Mouse (Mus musculus): ENCODE results near the gene Xntrpc. TPM values are rescaled to one million over a fixed set of nuclear protein-coding genes. Genes with fewer than 3 reads are reported as not detected.

The Xntrpc gene
- total and polyA plus RNA-seq, 2 experiments from 2014 or later, result 0.40 to 0.47 TPM

DNA sequence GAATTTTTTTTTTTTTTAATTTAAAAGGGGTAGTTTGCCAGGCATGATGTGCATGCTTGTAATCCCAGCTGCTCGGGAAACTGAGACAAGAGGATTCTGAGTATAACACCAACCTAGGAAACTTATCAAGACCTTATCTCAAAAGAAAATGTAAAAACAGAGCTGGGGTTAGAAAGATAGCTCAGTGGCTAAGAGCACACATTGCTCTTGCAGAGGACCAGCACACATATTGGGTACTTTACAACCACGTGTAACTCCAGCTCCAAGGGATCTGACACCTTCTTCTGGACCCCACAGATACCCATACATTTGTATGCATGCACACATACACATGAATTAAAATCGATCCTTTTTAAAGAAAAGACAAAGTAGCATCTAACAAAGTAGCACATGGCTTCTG, 4.2 kb upstream of the Xntrpc start:
- WGBS, result 90% methylated on average over 3 of the region's 3 CpGs
- Histone ChIP-seq H3K4me3 (ENCODE audit: low read length) (no peak overlapping the region), H3K27ac (no peak overlapping the region), H3K4me2 (ENCODE audit: low read depth, low read length) (no peak overlapping the region), H3K27me3 (ENCODE audit: insufficient read depth, low read length) (no peaks in the 10 kb centered on the region), H3K4me1 (ENCODE audit: insufficient read depth, low read length) (peaks cover 14% of the 10 kb centered on the region), H3K36me3 (ENCODE audit: insufficient read depth, low read length) (no peaks in the 10 kb centered on the region), H3K9ac (replicated peaks; ENCODE audit: low read length) (no peak overlapping the region), H3K9me3 (ENCODE audit: low read length) (no peaks in the 10 kb centered on the region)
- ATAC-seq (no peak), DNase-seq (ENCODE audit: low spot score) (no peak)
- TF ChIP-seq CTCF (IDR thresholded peaks at IDR 0.05; ENCODE audit: low read depth), result no peak

GRCm38 (mm10) chr7:102062203-102062602, 3.3 kb upstream of the Xntrpc start:
- Histone ChIP-seq H3K9me3 (ENCODE audit: low read length) (no peaks in the 10 kb centered on the region), H3K9ac (replicated peaks; ENCODE audit: low read length) (no peak overlapping the region), H3K4me3 (ENCODE audit: low read length) (no peak overlapping the region), H3K4me2 (ENCODE audit: low read depth, low read length) (no peak overlapping the region), H3K27me3 (ENCODE audit: insufficient read depth, low read length) (no peaks in the 10 kb centered on the region), H3K36me3 (ENCODE audit: insufficient read depth, low read length) (no peaks in the 10 kb centered on the region), H3K27ac (no peak overlapping the region), H3K4me1 (ENCODE audit: insufficient read depth, low read length) (peaks cover 15% of the 10 kb centered on the region)
- TF ChIP-seq CTCF (IDR thresholded peaks at IDR 0.05; ENCODE audit: low read depth), result no peak
- 90% methylated on average over 1 of the region's 1 CpGs for WGBS
- ATAC-seq (no peak), DNase-seq (ENCODE audit: low spot score) (no peak)

DNA sequence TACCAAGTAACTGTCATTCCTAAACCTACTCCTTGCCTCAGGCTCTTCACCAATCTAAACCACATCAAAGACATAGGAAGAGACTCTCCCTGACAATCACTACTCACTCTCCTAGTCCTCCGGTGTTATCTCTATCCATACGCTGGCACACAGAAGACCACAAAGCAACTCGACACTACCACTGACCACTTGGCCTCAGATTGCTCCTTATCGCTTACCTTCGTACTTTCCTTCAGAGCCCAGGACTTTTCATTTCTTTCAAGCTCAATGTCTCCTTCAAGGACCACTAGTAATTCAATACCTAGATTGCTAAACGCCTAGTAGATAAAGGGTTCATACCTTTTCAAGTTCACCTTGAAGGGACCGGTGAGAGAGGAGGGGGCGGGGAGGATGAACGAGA, 1.6 kb upstream of the Xntrpc start:
- H3K9ac ChIP-seq (replicated peaks; ENCODE audit: low read length), result no peak overlapping the region; the same call in 1 of the 2 replicates

GRCm38 (mm10) chr7:102064655-102065045, 863 bp upstream of the Xntrpc start:
- no peaks in the 10 kb centered on the region for H3K36me3 ChIP-seq (ENCODE audit: insufficient read depth, low read length)
- H3K4me1 ChIP-seq (ENCODE audit: insufficient read depth, low read length), result peaks cover 15% of the 10 kb centered on the region
- H3K9ac ChIP-seq (replicated peaks; ENCODE audit: low read length), result peak overlapping the region; percentile 64
- H3K4me3 ChIP-seq (ENCODE audit: low read length), result peak overlapping the region; percentile 65
- no peak for TF ChIP-seq CTCF (IDR thresholded peaks at IDR 0.05; ENCODE audit: low read depth)
- ATAC-seq (peak; percentile 45), DNase-seq (ENCODE audit: low spot score) (peak; percentile 13)
- peak overlapping the region; percentile 61 for H3K4me2 ChIP-seq (ENCODE audit: low read depth, low read length)
- peak overlapping the region; percentile 83 for H3K27ac ChIP-seq
- 1% methylated on average over 9 of the region's 9 CpGs for WGBS
- no peaks in the 10 kb centered on the region for H3K27me3 ChIP-seq (ENCODE audit: insufficient read depth, low read length)
- no peaks in the 10 kb centered on the region for H3K9me3 ChIP-seq (ENCODE audit: low read length)

More for the DNA sequence above, 1.6 kb upstream of the Xntrpc start:
- peak overlapping the region; percentile 65 for H3K4me3 ChIP-seq (ENCODE audit: low read length)
- 90% methylated on average over 9 of the region's 9 CpGs for WGBS
- no peak for TF ChIP-seq CTCF (IDR thresholded peaks at IDR 0.05; ENCODE audit: low read depth)
- ATAC-seq (no peak), DNase-seq (ENCODE audit: low spot score) (no peak)
- no peaks in the 10 kb centered on the region for H3K27me3 ChIP-seq (ENCODE audit: insufficient read depth, low read length)
- no peaks in the 10 kb centered on the region for H3K9me3 ChIP-seq (ENCODE audit: low read length)
- peak overlapping the region; percentile 61 for H3K4me2 ChIP-seq (ENCODE audit: low read depth, low read length)
- peaks cover 15% of the 10 kb centered on the region for H3K4me1 ChIP-seq (ENCODE audit: insufficient read depth, low read length)
- no peak overlapping the region for H3K27ac ChIP-seq
- no peaks in the 10 kb centered on the region for H3K36me3 ChIP-seq (ENCODE audit: insufficient read depth, low read length)

GRCm38 (mm10) chr7:102066363-102066762, 850 bp downstream of the Xntrpc start:
- Histone ChIP-seq H3K4me3 (ENCODE audit: low read length) (peak overlapping the region; percentile 65), H3K9me3 (ENCODE audit: low read length) (no peaks in the 10 kb centered on the region), H3K36me3 (ENCODE audit: insufficient read depth, low read length) (0 out of 2 replicates have a peak, but pooled peaks cover 2% of the 10 kb centered on the region), H3K4me2 (ENCODE audit: low read depth, low read length) (peak overlapping the region; percentile 61), H3K4me1 (ENCODE audit: insufficient read depth, low read length) (peaks cover 15% of the 10 kb centered on the region), H3K27me3 (ENCODE audit: insufficient read depth, low read length) (no peaks in the 10 kb centered on the region), H3K9ac (replicated peaks; ENCODE audit: low read length) (peak overlapping the region; percentile 64; the same call in 1 of the 2 replicates), H3K27ac (no peak overlapping the region)
- 73% methylated on average over 6 of the region's 6 CpGs for WGBS
- DNase-seq (ENCODE audit: low spot score) (no peak), ATAC-seq (no peak)
- no peak for TF ChIP-seq CTCF (IDR thresholded peaks at IDR 0.05; ENCODE audit: low read depth)

DNA sequence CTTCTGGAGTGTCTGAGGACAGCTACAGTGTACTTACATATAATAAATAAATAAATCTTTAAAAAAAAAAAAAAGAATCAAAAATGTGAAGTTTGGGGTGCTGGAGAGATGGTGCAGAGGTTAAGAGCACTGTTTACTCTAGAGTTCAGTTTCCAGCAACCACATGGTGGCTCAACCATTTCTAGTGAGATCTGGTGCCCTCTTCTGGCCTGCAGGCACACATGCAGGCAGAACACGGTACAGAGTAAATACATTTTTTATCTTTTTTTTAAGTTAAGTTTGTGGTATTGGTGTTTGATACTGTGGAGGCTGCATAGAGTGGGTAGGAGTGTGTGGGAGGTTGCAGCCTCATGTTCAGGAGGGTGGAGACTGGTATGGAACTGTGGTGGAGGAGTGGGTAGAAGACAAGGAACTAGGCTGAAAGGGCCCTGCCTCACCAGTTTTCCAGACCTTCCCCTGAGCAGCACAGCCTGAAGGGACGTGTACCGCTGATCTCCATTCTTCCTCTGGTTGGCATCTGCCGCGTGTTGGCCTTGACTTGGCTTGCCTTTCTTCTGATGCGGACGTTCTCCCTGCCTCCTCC, 11.3 kb downstream of the Xntrpc start:
- peak; percentile 64 for TF ChIP-seq CTCF (IDR thresholded peaks at IDR 0.05; ENCODE audit: low read depth)
- Histone ChIP-seq H3K9me3 (ENCODE audit: low read length) (no peaks in the 10 kb centered on the region), H3K9ac (replicated peaks; ENCODE audit: low read length) (no peak overlapping the region), H3K27ac (no peak overlapping the region), H3K27me3 (ENCODE audit: insufficient read depth, low read length) (no peaks in the 10 kb centered on the region), H3K36me3 (ENCODE audit: insufficient read depth, low read length) (peaks cover 57% of the 10 kb centered on the region), H3K4me2 (ENCODE audit: low read depth, low read length) (no peak overlapping the region), H3K4me3 (ENCODE audit: low read length) (no peak overlapping the region), H3K4me1 (ENCODE audit: insufficient read depth, low read length) (no peaks in the 10 kb centered on the region)
- DNase-seq (ENCODE audit: low spot score) (peak; percentile 42), ATAC-seq (0 out of 2 replicates have a peak, but pooled peaks have one; percentile 15)
- 83% methylated on average over 6 of the region's 7 CpGs for WGBS

- ATAC-seq, result peak; percentile 72; the same call in 1 of the 2 replicates
- Histone ChIP-seq H3K9ac (replicated peaks; ENCODE audit: low read length) (no peak overlapping the region), H3K9me3 (ENCODE audit: low read length) (no peaks in the 10 kb centered on the region), H3K27me3 (ENCODE audit: insufficient read depth, low read length) (no peaks in the 10 kb centered on the region), H3K4me2 (ENCODE audit: low read depth, low read length) (no peak overlapping the region), H3K36me3 (ENCODE audit: insufficient read depth, low read length) (peaks cover 58% of the 10 kb centered on the region), H3K4me1 (ENCODE audit: insufficient read depth, low read length) (no peaks in the 10 kb centered on the region), H3K27ac (no peak overlapping the region), H3K4me3 (ENCODE audit: low read length) (no peak overlapping the region)
- peak; percentile 62 for DNase-seq (ENCODE audit: low spot score)
- TF ChIP-seq CTCF (IDR thresholded peaks at IDR 0.05; ENCODE audit: low read depth), result peak; percentile 79
- WGBS, result 75% methylated on average over 7 of the region's 7 CpGs
Measured at GRCm38 (mm10) chr7:102078517-102078916, 13.0 kb downstream of the Xntrpc start.
